Mouse (Mus musculus) C2C12 (cell line): ENCODE measurements at regions not wholly inside any gene's neighbourhood (a gene's known extent, or its start where the extent isn't known, plus 50 kb on each side); places are given as distances from the start of the nearest gene placed in this dataset.

Experiments
- CEBPB ChIP-seq: IDR thresholded peaks from one replicate; pipeline ENCODE4 v1.6.1; 2011; ENCODE audit warnings: low read depth, mild to moderate bottlenecking, control low read depth, moderate library complexity
- CTCF ChIP-seq: IDR thresholded peaks from one replicate; pipeline ENCODE4 v1.5.1; 2011; ENCODE audit not compliant: control insufficient read depth, insufficient read depth, insufficient read length
- FOSL1 ChIP-seq: IDR thresholded peaks from one replicate; pipeline ENCODE4 v1.8.0; 2011; ENCODE audit warnings: mild to moderate bottlenecking, low read length; ENCODE audit not compliant: poor library complexity, insufficient read depth, severe bottlenecking
- MAX ChIP-seq: IDR thresholded peaks from one replicate; pipeline ENCODE4 v1.6.1; 2011; ENCODE audit warnings: mild to moderate bottlenecking, control low read depth
- MYOD1 ChIP-seq: IDR thresholded peaks from one replicate; pipeline ENCODE4 v1.6.1; 2011; ENCODE audit warnings: low read depth; ENCODE audit not compliant: control insufficient read depth, insufficient read length
- MYOG ChIP-seq: IDR thresholded peaks from one replicate; pipeline ENCODE4 v1.6.1; 2011; ENCODE audit not compliant: control insufficient read depth, insufficient read length; ENCODE audit errors: extremely low read depth
- USF1 ChIP-seq: IDR thresholded peaks from one replicate; pipeline ENCODE4 v1.6.1; 2011; ENCODE audit warnings: low read depth, mild to moderate bottlenecking, control low read depth, moderate library complexity

DNA sequence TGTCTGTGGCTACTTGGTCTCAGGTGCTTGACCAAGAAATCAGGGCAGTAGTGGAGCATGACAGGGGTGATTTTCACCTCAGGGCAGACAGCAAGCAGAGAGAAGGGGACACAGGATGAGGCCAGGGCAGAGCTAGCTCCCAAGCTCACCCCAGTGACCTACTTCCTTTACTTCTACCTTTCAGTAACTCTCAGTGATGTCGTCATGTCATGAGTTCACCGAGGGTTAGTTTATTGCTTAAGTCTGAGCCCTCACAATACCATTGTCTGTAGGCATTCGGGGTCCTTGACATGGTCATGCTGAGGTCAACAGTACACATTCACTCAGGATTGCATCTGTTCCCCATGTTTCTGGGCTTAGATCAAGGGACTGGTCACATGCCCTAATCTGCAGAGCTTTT is 108.5 kb downstream of the Cxcl12 start:
- TF ChIP-seq CTCF (no peak), USF1 (no peak), MYOD1 (no peak), MYOG (no peak), CEBPB (no peak), MAX (no peak), FOSL1 (no peak)
